8 mouse cellular contexts compared by ENCODE assay signal in genomic region chr17:86962297-86962893, GRCm38 (mm10). TPM values are rescaled to one million over a fixed set of nuclear protein-coding genes. Genes with fewer than 3 reads are reported as not detected.
A peak's percentile ranks its signal among the peaks of the same experiment; 100 is the strongest.
DNase-seq lines count a peak whose midpoint lies in the region; ATAC-seq lines count a peak whose summit lies in the region.

No protein-coding gene starts in this region.

- peak; percentile 58 for DNase-seq in WW6 (ENCODE audit: low read depth, low spot score)
- peak; percentile 76 to 79 for DNase-seq in cerebellum, postnatal 36 days
- DNase-seq in gastrocnemius, adult 8-10 months (ENCODE audit: low spot score in 2 of 2): peak; percentile 87 to 90
- DNase-seq in hindlimb bud, embryonic 11.5 days (ENCODE audit: extremely low spot score, low read depth, low spot score): peak; percentile 87
- DNase-seq in left cerebral cortex, adult 8-10 months (ENCODE audit: low spot score in 2 of 2): peak; percentile 82 to 84
- DNase-seq in right cerebral cortex, adult 2 months (ENCODE audit: low spot score in 2 of 2): peak; percentile 87 to 90
- DNase-seq in urinary bladder, postnatal 10 days (ENCODE audit: low spot score): peak; percentile 48

- peak; percentile 59 for ATAC-seq in megakaryocyte, adult 5-6 weeks (ENCODE audit: poor library complexity, severe bottlenecking)

RNA-seq across cellular contexts. Expression of gene Rhoq, which starts 0.5 kb away (rescaled TPM):
- 100 to 1,000 TPM; 149 to 182 (median 166) TPM for total RNA-seq in gastrocnemius, adult 8-10 months (2022)
- 10 to 100 TPM; 31.8 to 39.5 (median 36.6) TPM for total RNA-seq in left cerebral cortex, adult 8-10 months (2022)
- 16.5 and 25.2 TPM in 2 replicates for total RNA-seq in megakaryocyte, adult 5-6 weeks (2015)
- 16.5 and 17.8 TPM in 2 replicates for total RNA-seq in megakaryocyte, adult 5-6 weeks (2017)

RNA-seq across cellular contexts. Expression of gene Atp6v1e2, which starts 14.7 kb away (rescaled TPM):
- total RNA-seq in gastrocnemius, adult 8-10 months (2022): not detected
- total RNA-seq in left cerebral cortex, adult 8-10 months (2022): not detected
- not detected in 2 replicates for total RNA-seq in megakaryocyte, adult 5-6 weeks (2015)
- total RNA-seq in megakaryocyte, adult 5-6 weeks (2017): not detected in 2 replicates

RNA-seq across cellular contexts. Expression of gene Tmem247, which starts 45.2 kb away (rescaled TPM):
- not detected for total RNA-seq in gastrocnemius, adult 8-10 months (2022)
- total RNA-seq in left cerebral cortex, adult 8-10 months (2022): not detected
- not detected in 2 replicates for total RNA-seq in megakaryocyte, adult 5-6 weeks (2015)
- not detected in 2 replicates for total RNA-seq in megakaryocyte, adult 5-6 weeks (2017)

Comparison
In these comparisons a context has a peak if more than half of its experiments do, and no peak if none do; other contexts are left out.
1. Peak in every context shown above with its lines: DNase-seq and ATAC-seq.